Mouse (Mus musculus): ENCODE data around the gene Tsx. TPM values are rescaled to one million over a fixed set of nuclear protein-coding genes. Genes with fewer than 3 reads are reported as not detected.

Tsx gene
- 175 TPM for polyA plus RNA-seq (2014; fragmentation: Illumina TruSeq; extraction: RNeasy Lipid Tissue Mini Kit (QIAGEN cat#74804); ENCODE audit: low read depth, low replicate concordance)

DNA sequence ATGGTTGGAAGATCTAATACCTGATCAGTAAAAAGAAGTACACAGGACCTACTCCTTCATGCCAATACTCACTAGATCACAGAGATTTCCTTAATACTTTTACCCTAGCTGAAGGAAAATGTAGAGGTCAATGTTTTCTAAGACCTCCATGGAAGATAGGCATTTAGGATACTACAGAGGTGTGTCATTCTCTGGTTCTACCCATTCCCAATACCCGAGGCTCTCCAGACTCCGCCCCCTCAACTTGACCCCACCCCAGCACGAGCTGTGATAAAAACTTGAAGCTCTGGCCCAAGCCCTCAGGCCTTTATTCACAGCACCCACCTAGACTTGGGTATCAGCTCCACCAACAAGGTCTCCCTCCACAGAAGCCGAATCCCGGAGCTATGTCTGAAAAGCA lies at the start of gene Tsx:
Gene Tsx, plus strand, starts transcription at position 301 of the 400 bp plus-strand sequence.

DNA sequence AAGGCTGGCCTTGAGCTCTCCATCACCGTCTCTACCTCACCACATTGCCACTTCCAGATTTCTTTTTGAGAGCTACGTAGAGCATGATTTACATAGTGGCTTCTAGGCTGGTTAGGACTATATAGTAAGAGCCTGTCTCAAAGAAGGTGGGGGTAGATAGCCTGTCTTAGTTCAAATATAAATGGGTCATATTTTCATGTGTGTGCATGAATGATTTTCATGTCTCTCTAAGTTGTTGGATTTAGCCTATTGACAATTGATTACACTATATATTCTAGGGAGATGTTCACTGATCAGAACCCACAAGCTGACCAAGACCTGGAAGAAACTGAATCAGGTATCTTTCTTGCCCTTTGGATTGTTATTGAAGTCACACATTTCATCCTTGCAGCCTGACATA lies 7.4 kb downstream of the Tsx start, which contains the start of gene Gm26992:
Gene Gm26992, plus strand, starts transcription at position 301 of the 400 bp plus-strand sequence.

Other genes starting within 250 kb of the Tsx start
- 0.63 TPM for gene Nap1l2, start 227.8 kb upstream of the Tsx start, polyA plus RNA-seq (2014; fragmentation: Illumina TruSeq; extraction: RNeasy Lipid Tissue Mini Kit (QIAGEN cat#74804); ENCODE audit: low read depth, low replicate concordance)
- not detected for gene Cdx4, start 93.1 kb upstream of the Tsx start, polyA plus RNA-seq (2014; fragmentation: Illumina TruSeq; extraction: RNeasy Lipid Tissue Mini Kit (QIAGEN cat#74804); ENCODE audit: low read depth, low replicate concordance)
- gene Chic1, start 58.0 kb upstream of the Tsx start, polyA plus RNA-seq (2014; fragmentation: Illumina TruSeq; extraction: RNeasy Lipid Tissue Mini Kit (QIAGEN cat#74804); ENCODE audit: low read depth, low replicate concordance) = 1.6 TPM
- gene Gm26992, start 7.5 kb downstream of the Tsx start, polyA plus RNA-seq (2014; fragmentation: Illumina TruSeq; extraction: RNeasy Lipid Tissue Mini Kit (QIAGEN cat#74804); ENCODE audit: low read depth, low replicate concordance) = not detected
- gene Zcchc13, start 216.1 kb downstream of the Tsx start, polyA plus RNA-seq (2014; fragmentation: Illumina TruSeq; extraction: RNeasy Lipid Tissue Mini Kit (QIAGEN cat#74804); ENCODE audit: low read depth, low replicate concordance) = 116 TPM

All from testis, adult 10 weeks (tissue).